Mouse (Mus musculus) adrenal gland (tissue): ENCODE measurements around the gene Olfr342.

Experiments used
- intact Hi-C: fragments of 180-260 bp; cut with DNase I; formaldehyde crosslinking; loops from one replicate; pipeline ENCODE4 v1.15.1; 2025
- long read RNA-seq, 2 experiments: library from polyadenylated mRNA; unstranded; transcript quantifications; one replicate each; pipeline ENCODE4 v2.0.0; 2020; ENCODE audit warnings: borderline replicate concordance in 1 of 2; ENCODE audit not compliant: insufficient replicate concordance in 1 of 2

Olfr342 gene
- long read RNA-seq, experiment 1 = 0 reads
- long read RNA-seq, experiment 2 = 0 reads

- intact Hi-C loops = no loop called here
Measured at GRCm38 (mm10) chr2:36524698-36525097, at the start of gene Olfr342. TSS of gene Olfr342 (plus strand) at chr2:36524998.

GRCm38 (mm10) chr2:36482368-36482767 lies 42.4 kb upstream of the Olfr342 start, which contains the start of gene Olfr341:
TSS of gene Olfr341 (minus strand) at chr2:36482468.
- intact Hi-C loops = no loop called here

- intact Hi-C loops = no loop called here
Measured at GRCm38 (mm10) chr2:36565156-36565555, 40.4 kb downstream of the Olfr342 start.

DNA sequence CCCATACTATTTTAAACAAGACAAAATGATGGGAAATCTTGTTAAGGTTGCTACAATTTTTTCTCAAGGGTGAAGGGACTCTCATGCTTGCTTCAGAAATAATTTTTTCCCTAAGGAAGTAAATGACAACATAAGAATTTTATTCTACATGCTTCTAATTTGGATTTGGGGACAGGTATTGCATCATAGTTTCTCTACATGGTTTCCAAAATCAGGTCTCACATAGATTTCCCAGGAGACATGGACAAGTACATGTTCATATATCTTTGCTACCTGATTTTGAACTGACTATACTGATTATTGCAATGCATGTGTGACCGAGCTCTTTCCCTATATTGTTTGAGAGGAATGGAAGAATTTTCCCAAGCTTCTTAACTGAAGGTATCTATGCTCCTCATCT lies 41.6 kb downstream of the Olfr342 start, which contains the start of gene Olfr344:
Gene Olfr344, plus strand, starts transcription at position 301 of the 400 bp plus-strand sequence.
- intact Hi-C loops = no loop called here

GRCm38 (mm10) chr2:36567022-36567421 lies 42.2 kb downstream of the Olfr342 start:
- intact Hi-C loops = no loop called here

DNA sequence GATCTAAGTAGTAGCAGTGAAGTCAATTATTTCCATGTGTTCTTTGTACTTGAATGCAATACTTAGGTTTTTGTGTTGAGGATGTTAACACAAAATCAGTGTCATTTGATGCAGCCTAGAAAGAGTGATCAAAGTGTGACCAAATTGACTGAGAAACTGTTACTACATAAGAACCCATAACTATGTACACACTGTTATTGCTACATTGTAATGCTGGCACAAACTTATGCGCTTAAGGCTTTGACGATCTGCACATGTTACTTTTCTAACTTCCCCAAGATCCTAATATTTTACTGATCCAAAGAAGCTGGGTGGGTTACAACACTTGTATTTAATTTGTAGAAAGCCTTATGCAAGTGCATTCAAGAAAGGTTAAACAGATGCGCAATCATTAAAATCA lies 43.0 kb downstream of the Olfr342 start:
- intact Hi-C loops = no loop called here
